Mouse (Mus musculus) testis, adult 2 months (tissue): ENCODE data around the gene Akap10.

Experiments used
- CTCF ChIP-seq: fragments of 200-500 bp; IDR thresholded peaks from 2 replicates; pipeline ENCODE4 v1.5.1; 2012; ENCODE audit warnings: low read depth, mild to moderate bottlenecking, inconsistent platforms, low read length, moderate library complexity; ENCODE audit not compliant: control insufficient read depth, insufficient read depth, insufficient replicate concordance
- POLR2A ChIP-seq: fragments of 200-500 bp; IDR thresholded peaks from 2 replicates; pipeline ENCODE4 v1.6.1; 2012; ENCODE audit warnings: low read depth, mild to moderate bottlenecking, inconsistent platforms, low read length, moderate library complexity; ENCODE audit not compliant: control insufficient read depth

- TF ChIP-seq CTCF (no peak), POLR2A (no peak)
These were observed 7.7 kb upstream of the Akap10 start for GRCm38 (mm10) chr11:61937761-61938160.
